Mouse (Mus musculus) splenic B cell, adult 2 months (primary cell): Measurements from ENCODE around the gene Stk25.

Experiments used
- DNase-seq: peaks from one replicate; pipeline ENCODE4 v3.0.0-alpha.2; 2011; ENCODE audit warnings: low read depth, low spot score
- H3K27me3 ChIP-seq: 2 replicates; pipeline ENCODE4 v1.6.1; 2012; ENCODE audit warnings: mild to moderate bottlenecking, low read length, moderate library complexity, mixed read lengths; ENCODE audit not compliant: control insufficient read depth, poor library complexity, insufficient read depth, severe bottlenecking
- H3K36me3 ChIP-seq: 2 replicates; pipeline ENCODE4 v1.6.1; 2012; ENCODE audit warnings: mild to moderate bottlenecking, low read length, moderate library complexity, mixed read lengths; ENCODE audit not compliant: control insufficient read depth, poor library complexity, insufficient read depth, severe bottlenecking

The Stk25 gene

DNA sequence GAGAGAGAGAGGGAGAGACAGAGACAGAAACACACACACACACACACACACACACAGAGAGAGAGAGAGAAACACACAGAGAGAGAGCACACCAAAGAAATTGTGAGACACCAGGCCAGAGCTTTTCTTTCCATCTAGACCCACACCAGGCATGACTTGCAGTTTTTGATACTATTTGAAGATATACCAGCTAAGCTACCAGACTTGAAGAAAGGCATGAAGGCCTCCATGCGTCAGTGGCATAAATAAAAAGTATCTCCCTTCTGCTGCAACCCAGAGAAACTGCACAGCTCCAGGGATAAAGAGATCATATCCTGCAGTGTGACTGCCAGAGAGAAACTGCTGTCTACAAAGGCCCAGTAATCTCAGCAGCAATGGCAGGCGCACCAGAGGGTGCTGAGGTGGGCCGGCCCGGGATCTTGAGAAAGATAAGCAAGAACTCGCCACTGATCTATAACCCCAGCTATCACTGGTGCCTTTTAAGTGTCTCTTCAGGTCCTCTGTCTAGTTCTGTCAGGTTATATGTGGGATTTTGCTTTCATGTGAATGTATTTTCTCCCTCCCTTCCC, 8.8 kb downstream of the Stk25 start:
- no peak for DNase-seq
- Histone ChIP-seq H3K27me3 (no peaks in the 10 kb centered on the region), H3K36me3 (no peaks in the 10 kb centered on the region)

DNA sequence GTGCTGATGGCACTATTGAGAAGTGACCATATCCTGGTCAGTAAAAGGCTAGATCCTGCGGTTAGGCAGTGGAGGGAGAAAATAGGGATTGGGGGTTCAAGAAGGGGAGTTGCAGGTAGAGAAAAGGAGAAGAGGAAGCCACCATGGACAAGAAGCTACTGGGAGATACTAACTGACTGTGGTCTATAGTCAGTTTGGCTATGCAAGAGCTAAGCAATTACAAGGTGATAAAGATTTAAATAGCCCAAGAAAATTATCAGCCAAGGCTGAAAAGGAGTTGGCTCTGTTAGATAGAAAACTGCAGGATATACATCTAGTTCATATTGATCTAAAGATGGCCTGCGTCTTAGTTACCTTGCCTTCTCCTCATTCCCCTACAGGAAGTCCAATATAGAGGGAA, 15.8 kb downstream of the Stk25 start:
- Histone ChIP-seq H3K27me3 (no peaks in the 10 kb centered on the region), H3K36me3 (no peaks in the 10 kb centered on the region)
- DNase-seq: no peak

DNA sequence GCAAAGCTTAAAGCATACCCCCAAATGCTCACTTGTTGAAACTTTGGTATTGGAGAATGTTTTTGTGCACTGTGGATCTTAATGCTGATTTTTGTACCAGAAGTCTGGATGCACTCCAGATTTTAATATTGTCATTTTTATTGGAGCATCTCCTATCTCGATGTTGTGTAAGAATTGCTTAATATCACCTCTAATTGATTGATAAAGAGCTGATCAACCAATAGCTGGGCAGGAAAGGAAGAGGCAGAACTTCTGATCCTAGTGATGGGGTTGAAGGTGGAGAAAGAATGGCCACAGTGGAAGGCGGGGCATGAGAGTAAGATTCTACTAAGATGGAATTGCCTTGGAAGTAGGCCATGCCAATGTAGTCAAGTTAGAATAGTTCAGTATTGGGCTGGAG, 16.5 kb downstream of the Stk25 start:
- Histone ChIP-seq H3K36me3 (no peaks in the 10 kb centered on the region), H3K27me3 (no peaks in the 10 kb centered on the region)
- no peak for DNase-seq

DNA sequence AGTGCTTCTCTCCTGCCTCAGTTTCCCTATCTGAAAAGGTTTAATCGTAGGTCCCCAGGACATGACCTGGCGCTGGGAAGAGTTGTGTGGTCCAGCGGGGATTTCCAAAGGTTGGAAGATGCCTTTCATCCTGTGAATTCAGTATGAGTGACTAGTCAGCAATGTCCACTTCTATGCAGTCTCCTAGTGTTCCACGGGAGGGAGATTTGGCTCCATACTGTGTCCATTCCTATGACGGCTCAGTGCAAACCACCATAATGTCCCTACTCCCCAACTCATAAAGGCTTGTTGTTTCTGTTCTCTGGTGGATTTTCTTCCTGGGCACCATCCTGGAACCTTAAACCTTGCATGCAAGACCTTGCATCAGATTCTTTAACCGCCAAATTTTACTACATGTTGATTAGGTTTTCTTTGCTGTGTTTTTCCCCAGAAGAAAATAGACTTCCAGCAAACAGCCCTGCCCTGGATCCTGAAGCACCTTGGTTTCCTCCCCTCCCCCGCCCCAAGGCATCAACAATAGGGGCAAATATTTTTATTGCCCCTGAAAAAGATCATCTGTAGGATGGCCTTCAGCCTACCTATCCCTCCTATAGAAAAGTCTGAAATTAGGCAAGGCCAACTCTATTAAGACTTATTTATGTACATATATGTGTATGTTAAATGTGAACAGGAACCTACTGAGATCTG, 22.1 kb downstream of the Stk25 start:
- no peak for DNase-seq
- no peaks in the 10 kb centered on the region for H3K36me3 ChIP-seq
- H3K27me3 ChIP-seq: no peaks in the 10 kb centered on the region

DNA sequence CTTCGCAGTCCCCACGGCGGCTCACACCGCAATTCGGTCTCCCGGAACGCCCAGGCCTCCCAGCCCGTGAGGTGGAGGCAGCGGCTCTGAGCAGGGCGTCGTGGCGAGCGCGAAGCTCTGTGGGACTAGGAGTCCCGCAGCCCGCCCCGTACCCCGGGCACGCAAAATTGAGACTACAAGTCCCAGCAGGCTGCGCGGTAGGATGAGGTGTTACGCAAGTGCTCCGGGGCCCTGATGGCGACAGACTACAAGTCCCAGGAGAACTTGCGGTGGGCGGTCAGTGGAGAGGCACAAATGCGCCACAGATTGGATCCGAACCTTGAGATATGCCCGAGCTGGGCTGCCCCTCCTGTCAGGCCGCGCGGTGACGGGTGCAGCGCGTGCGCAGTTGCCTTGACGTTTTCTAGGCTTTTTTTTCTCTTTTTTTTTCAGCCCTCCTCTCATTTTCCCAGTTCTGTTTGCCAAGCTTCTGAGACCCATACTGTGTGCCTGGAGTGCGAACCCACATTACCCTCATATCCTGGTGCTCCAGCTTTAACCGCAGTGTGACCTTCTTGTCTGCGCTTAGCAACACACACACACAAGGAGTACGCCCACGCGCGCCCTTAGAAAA, 22.8 kb downstream of the Stk25 start:
- no peaks in the 10 kb centered on the region for H3K36me3 ChIP-seq
- no peaks in the 10 kb centered on the region for H3K27me3 ChIP-seq
- peak; percentile 99 for DNase-seq

DNA sequence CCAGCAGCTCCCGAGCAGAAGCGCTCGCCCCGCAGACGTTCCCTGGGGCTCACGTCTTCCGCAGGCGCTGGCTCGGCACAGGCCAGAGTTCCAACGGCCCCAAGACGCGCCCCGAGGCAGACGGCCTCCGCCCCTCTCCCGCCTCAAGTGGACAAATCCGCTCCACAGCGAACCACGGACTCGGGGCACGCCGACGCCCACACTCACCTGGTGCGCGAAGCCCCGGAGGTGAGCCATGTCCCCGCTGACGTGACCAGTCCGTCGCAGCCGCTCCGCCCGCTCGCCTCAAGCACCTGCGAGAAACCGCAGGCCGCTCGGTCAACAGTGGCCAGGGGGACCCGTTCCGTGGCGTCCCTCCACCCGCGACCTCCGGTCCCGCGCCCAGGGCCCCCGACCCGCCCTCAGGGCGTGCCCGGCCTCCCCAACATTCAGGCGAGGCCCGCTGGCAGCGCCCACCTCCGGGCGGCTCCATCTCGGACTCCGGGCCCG, 23.3 kb downstream of the Stk25 start:
- no peaks in the 10 kb centered on the region for H3K36me3 ChIP-seq
- DNase-seq: peak; percentile 63
- no peaks in the 10 kb centered on the region for H3K27me3 ChIP-seq

DNA sequence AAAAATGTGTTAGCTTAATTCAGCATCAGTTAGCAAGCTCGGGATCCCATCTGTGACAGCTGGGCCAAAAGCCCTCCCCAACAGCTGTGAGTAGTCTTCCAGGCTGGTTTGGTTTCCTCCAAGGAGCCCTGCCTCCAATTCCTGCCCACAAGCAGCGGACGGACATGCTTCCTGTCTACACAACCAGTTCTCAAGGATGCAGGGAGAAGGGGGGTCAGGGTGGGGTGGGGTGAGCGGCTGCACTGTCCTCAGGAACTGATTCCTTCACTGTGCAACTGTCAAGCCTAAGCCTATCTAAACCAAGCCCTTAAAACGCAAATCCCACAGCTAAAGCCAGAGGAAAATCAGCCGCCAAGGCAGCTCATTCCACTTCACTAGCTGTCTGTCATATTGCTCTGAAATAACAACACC, 24.0 kb downstream of the Stk25 start:
- no peaks in the 10 kb centered on the region for H3K36me3 ChIP-seq
- DNase-seq: peak; percentile 4
- H3K27me3 ChIP-seq: no peaks in the 10 kb centered on the region

DNA sequence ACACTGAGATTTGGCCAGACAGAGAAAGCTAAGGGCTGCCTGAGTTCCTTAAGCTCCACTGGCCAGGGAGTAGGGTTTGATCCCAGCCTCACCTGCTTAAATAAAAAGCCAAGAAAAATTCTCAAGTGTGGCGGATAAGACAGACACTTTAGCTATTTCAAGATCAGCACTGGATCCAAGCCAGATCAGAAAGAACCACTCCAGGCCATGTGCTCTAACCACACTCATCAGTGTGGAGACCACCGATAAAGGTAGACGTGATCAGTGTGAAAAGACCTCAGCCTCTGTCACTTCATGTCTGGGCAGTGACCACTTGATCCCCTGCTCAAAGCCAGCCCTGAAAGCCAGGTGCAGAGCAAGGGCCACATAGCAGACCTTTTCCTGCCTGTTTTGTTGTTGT, 25.7 kb downstream of the Stk25 start:
- Histone ChIP-seq H3K27me3 (no peaks in the 10 kb centered on the region), H3K36me3 (peaks cover 2% of the 10 kb centered on the region)
- no peak for DNase-seq

DNA sequence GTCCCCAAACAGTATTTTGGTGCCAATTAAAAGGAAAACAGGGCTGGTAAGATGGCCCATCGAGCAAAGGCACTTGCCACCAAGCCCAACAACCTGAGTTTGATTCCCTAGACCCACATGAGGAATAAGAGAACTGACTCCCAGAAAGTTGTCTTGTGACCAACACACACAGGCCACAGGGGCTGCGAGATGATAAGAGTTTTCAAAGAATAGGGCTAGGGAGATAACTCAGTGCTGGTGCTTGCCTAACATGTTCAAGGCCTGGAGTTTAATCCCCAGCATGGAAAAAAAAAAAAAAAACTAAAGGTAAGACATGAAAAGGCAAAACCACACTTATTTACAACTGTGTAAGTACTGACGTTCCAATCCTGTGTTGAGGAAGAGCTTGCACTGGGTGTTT, 27.7 kb downstream of the Stk25 start:
- Histone ChIP-seq H3K36me3 (peaks cover 3% of the 10 kb centered on the region), H3K27me3 (no peaks in the 10 kb centered on the region)
- DNase-seq: no peak

DNA sequence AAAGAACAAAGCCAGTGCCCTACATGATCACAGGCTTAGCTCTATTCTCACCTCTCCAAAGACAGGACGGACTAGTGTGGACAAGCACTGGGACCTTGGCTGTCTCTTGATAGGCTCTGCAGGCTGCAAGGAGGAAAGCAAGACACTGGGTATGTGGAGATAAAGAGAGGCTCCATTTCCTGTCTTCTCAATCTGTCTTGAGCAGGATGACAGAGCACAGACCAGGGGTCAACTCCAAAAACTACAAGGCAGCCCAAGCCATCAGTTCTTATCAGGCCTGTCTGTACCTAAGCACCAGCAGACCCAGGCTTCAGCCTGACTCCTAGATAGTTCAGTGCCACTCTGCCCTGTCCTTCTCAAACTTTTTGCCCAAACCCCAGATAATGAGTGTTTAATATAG, 34.0 kb downstream of the Stk25 start:
- no peak for DNase-seq
- Histone ChIP-seq H3K36me3 (peaks cover 3% of the 10 kb centered on the region), H3K27me3 (no peaks in the 10 kb centered on the region)

DNA sequence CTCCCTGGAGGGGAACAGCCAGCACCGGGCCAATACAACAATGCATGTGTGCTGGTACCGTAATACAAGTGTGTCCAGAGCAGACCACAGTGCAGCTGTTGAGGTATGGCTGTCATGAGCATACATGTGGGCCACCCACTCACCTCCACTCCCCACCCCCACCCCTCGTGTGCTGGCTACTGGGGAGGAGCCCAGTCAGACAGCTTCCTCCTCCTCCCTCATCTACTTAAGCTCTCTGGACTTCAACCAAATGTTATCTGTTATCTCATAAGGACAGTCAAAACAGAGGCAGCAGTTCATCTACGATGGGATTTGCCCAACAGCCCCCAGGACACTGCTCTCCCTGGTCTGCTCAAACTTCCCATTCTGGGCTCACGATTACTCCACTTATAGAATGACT, 39.5 kb downstream of the Stk25 start:
- no peaks in the 10 kb centered on the region for H3K36me3 ChIP-seq
- no peak for DNase-seq
- no peaks in the 10 kb centered on the region for H3K27me3 ChIP-seq

DNA sequence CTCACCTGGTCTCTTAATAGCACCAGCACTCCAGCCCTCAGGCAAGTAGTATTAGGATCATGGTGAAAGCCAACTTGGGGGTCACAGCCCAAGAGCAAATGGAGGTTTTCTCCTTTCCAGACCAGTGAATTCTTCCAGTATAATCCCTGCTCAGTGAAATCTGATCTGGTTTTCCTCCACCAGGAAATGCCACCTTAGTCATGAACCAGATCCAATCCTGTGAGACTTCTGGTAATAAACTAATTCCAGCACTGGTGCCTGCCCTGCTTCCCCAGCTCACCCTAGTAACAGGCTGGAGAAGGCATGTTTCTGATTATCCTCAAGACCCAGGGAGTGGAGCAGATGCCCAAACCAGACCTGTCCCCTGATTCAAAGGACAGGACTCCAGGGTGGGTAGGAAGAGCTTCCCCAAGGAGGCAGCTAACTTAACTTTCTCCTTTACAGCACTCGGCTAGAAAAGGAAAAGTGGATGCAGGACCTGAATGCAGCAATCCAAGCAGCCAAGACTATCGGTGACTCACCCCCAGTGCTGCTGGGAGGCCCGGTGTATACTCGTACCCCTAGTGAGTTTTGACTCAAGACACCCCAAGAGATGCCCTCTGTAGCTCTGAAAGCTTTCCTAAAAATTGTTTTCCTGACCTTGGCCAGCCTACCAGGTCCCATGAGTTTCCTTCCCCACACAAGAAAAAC, 40.3 kb downstream of the Stk25 start:
- Histone ChIP-seq H3K36me3 (no peaks in the 10 kb centered on the region), H3K27me3 (no peaks in the 10 kb centered on the region)
- DNase-seq: no peak

DNA sequence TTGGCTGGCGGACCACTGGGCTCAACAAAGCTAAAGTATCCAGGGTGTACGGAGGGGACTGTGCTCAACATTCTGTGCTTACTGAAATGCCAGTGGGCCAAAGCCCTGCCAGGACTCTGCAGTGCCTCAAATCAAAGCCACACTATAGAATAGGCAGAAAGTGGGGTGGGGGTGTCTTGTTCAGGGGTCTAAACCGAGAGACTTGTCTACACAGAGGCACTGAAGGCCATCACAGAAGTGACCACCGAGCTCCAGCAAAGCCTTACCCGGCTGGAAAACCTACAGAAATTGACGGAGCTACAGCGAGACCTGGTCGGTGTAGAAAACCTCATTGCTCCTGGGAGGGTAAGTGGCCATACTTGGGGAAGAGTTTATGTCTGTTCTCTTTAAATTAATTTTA, 48.7 kb downstream of the Stk25 start:
- Histone ChIP-seq H3K36me3 (no peaks in the 10 kb centered on the region), H3K27me3 (no peaks in the 10 kb centered on the region)
- no peak for DNase-seq

DNA sequence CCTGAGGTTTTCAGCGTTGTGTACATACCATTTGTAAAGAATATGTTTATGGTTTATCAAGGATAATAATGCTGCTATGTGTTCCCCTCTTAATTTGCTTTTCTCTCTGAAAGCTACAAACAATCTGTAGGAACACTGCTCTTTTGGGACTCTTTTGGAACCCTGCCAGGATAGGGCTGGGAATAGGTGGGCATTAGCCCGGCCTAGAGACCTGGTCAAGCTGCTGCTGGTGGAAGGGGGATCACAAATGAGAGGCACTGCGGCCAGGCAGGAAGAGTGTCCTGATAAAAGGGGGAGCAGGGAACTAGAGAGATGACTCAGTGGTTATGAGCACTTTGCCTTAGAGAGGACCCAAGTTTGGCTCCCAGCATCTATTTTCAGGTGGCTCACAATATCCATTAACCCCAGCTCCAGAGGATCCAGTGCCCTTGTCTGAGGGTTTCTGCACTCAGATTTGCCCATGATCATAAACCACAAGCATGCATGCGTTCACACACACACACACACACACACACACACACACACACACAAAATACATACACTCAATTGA, 49.7 kb downstream of the Stk25 start:
- DNase-seq: no peak
- no peaks in the 10 kb centered on the region for H3K36me3 ChIP-seq
- H3K27me3 ChIP-seq: no peaks in the 10 kb centered on the region
